Mouse (Mus musculus) cerebellum, adult 2 months (tissue): ENCODE measurements at regions not wholly inside any gene's neighbourhood (a gene's known extent, or its start where the extent isn't known, plus 50 kb on each side); places are given as distances from the start of the nearest gene placed in this dataset.

ENCODE experiments used
- CTCF ChIP-seq: fragments of 200-500 bp; IDR thresholded peaks from 2 replicates; pipeline ENCODE4 v1.5.1; 2011; ENCODE audit warnings: low read depth, mild to moderate bottlenecking, control low read depth, low read length, moderate library complexity, borderline replicate concordance; ENCODE audit not compliant: insufficient read depth
- POLR2A ChIP-seq: fragments of 200-500 bp; IDR thresholded peaks from 2 replicates; pipeline ENCODE4 v1.6.1; 2011; ENCODE audit warnings: low read length, control low read depth, borderline replicate concordance; ENCODE audit not compliant: insufficient read depth

DNA sequence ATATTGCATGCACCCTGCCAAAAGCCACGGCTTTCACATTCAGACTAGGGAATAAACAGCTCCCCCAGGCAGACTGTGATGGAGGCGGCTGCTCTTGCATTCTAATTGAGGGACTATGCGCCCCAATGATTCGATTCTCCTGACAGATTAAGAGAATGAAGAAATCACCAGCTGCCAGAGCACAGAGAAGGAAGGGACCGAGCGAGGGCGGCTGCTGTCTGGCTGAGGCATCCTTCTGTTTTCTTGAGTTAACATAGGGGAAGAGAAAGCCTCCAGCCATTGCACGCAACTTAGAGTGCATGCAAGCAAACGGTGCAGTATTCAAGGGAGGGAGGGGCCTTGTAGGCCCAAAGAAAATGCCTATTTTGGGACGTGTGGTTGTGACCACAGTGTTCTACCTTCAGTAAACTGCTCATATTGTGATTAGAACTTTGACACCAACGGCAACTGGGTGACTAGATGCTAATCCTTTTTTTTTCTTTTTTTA lies 103.1 kb downstream of the Tmsb4x start:
- TF ChIP-seq CTCF (no peak), POLR2A (no peak)
